Mouse (Mus musculus) layer of hippocampus, adult 2 months (tissue): Measurements from ENCODE around the gene Astn1. TPM values are rescaled to one million over a fixed set of nuclear protein-coding genes. Genes with fewer than 3 reads are reported as not detected.
A peak's percentile ranks its signal among the peaks of the same experiment; 100 is the strongest.

Experiments
- DNase-seq, 2 experiments: peaks; one replicate each; pipeline ENCODE4 v3.0.0; 2022; ENCODE audit warnings: low spot score in 2 of 2
- H3K27ac ChIP-seq: fragments of 200-600 bp; 2 replicates; pipeline ENCODE4 v1.8.1; 2022
- H3K4me3 ChIP-seq: fragments of 200-600 bp; 2 replicates; pipeline ENCODE4 v1.8.1; 2022; ENCODE audit warnings: mild to moderate bottlenecking
- CTCF ChIP-seq: fragments of 200-600 bp; conservative IDR thresholded peaks from 2 replicates; pipeline ENCODE4 v1.8.1; 2022; ENCODE audit warnings: antibody characterized with exemption, mild to moderate bottlenecking, moderate library complexity
- microRNA-seq, 2 experiments: library from miRNA; unstranded; fragments of <30 nt; microRNA quantifications; one replicate each; pipeline ENCODE4 v1.2.0; 2021
- total RNA-seq, 2 experiments: library from RNA; stranded (reverse); gene quantifications; 2 replicates each; pipeline ENCODE4 v1.2.3; 2021

Gene Astn1
- total RNA-seq, 2 experiments from 2014 or later = 183 to 185 TPM

DNA sequence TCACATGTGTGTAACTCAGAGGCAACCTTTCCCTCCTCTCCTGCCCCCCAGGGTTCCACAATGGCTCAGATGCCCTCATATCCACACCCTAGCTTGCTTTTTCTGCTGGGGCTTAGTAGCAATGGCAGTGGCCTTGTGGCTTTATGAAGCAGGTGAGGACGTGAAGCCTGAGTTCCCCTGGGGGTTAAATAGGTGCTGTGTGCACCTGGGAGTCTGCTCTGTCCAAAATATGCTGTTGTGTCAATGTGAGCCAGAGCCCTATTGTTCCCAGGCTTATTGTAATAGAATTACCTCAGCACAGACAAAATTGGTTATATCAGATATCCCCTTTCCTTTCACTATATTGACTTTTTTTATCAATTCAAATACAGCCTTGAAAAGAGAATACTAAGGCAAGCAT is 325.7 kb downstream of the Astn1 start:
- Histone ChIP-seq H3K27ac (no peak overlapping the region), H3K4me3 (no peak overlapping the region)
- no peak for TF ChIP-seq CTCF
- no peak for DNase-seq

DNA sequence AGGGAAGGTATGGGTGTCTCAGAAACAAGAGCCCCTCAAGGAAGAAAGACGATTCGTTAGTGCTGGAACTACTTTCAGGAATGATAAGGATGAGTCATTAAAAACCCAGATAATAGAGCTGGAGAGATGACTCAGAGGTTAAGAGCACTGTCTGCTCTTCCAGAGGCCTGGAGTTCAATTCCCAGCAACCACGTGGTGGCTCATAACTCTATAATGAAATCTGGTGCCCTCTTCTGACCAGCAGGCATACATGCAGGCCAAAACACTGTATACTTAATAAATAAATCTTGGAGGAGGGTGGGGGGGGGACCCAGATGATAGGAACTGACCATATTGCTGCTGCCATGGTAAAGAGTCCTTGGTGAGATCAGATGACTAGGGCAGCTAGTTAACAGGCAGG is 335.4 kb downstream of the Astn1 start:
- DNase-seq = no peak
- TF ChIP-seq CTCF = no peak
- Histone ChIP-seq H3K4me3 (no peak overlapping the region), H3K27ac (no peak overlapping the region)

DNA sequence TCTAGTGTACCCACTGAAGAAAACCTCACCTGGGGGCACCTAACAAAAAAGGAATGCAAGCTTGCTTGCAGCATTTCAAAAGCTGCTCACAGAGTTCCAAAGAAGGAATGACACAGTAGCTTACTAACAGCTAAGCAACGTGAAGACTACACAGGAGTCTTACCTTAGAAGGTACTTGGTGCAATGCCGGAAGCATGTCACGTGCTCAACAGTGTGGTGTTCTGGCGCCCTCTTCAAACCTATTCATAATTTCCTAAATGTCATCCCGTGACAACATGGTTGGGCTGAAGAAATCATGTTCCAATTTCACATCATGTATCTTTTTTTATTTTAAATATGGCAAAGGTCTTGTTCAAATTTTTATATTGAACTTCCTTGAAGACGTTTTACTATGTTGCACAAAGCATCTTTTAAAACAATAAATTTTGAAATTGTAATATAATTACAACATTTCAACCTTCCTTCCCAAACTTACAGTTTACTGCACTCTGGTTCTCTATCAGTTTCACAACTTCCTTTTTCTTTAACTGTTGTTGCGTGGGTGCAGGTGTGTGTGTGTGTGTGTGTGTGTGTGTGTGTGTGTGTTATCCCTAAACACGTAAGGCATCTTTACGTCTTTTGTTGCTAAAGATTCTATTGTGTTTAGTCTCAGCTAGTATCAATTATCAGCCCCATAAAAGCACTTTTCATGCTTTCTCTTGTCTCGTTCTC is 335.9 kb downstream of the Astn1 start:
- no peak overlapping the region for H3K27ac ChIP-seq
- H3K4me3 ChIP-seq = no peak overlapping the region
- no peak for TF ChIP-seq CTCF
- no peak for DNase-seq

DNA sequence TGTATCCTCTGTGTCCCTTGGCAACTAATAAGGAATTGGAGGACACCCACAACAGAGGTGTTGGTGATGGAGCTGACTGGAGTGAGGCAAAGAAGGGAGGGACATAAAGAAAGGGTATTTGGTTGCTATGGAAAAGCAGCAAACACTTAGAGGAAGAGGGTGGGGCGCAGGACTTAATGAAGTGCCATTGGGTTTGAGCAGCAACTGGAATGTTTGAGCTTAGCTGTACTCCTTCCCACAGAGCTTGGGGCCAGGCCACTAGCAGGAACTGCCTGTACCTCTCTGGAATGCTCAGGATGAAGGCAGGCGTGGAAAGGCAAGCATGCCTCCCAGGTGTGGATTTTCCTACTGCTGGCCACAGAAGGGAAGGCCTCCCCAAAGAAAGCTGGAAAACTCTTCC is 337.2 kb downstream of the Astn1 start:
- Histone ChIP-seq H3K27ac (no peak overlapping the region), H3K4me3 (no peak overlapping the region)
- DNase-seq = no peak
- no peak for TF ChIP-seq CTCF

DNA sequence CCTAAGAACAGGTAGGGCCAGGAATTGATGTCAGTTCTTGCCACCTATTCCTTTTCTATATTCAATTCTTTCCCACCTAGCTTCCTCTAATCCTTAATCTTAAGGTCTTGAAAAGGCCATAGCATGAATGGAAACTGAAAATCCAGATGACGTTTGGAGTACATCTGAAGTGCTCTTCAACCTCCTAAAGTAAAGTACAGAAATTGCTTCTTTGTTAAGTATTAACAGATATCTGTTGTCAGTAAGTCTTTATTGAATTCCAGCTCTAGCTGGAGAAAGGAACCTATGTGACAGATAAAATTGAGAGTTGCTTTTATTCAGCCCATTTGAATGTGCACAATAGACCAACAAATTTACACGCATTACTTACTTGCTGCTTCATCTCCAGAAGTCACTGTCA is 338.1 kb downstream of the Astn1 start:
- no peak overlapping the region for H3K4me3 ChIP-seq
- DNase-seq = no peak
- TF ChIP-seq CTCF = no peak
- H3K27ac ChIP-seq = no peak overlapping the region

DNA sequence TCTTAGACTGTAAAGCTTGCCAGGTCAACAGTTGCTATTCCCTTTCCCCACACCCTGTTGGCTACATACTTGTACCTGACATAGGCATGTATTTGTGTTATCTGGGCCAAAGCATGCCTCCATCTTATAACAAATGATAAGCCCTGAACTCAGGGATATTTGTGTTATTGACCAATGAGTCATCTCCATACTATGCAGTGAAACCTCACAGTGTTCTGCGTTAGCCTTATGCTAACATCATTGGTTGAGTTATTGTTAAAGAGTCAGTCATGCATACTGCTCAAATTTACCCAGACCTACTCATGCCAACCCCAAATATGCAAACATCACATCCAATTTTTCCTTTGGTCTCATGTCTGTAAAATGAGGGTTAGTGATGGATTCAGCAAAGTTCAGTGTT is 339.3 kb downstream of the Astn1 start:
- DNase-seq = no peak
- no peak for TF ChIP-seq CTCF
- H3K4me3 ChIP-seq = no peak overlapping the region
- H3K27ac ChIP-seq = no peak overlapping the region

DNA sequence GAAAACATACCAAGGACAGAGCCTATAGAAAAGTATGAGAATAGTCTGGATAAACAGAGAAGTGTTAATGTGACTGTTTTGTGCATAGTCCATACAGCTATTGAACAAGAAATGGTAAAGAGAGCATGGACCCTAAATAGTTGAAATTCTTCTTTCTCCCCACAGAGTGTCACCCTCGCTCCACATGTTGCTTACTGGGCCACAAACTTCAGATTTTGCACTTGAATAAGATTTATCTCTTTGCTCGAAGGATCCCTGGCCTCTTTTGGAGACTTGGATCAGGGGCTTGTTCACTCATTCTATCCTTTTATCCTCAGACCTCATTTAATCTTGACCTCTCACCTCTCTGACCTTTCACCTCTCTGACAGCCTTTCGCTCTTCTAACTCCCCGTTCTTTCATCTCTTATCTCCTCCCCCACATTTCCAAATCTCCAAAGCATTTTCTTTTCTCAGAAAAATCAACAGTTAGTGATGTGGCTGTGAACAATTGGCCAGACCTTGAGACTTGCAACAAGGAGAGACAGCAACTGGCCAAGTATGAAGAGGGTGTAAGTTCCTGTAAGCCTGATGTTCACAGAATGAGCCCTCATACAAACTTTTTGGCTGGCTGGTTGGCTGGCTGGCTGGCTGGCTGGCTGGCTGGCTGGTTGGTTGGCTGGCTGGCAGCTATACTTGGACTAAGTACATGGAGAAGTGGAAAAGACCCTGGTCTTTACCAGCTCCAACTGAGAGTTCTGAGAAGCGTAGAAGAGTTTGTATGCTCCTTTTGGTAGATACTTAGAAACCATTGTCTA is 351.4 kb downstream of the Astn1 start:
- TF ChIP-seq CTCF = peak; percentile 87
- peak; percentile 43 to 66 for DNase-seq
- Histone ChIP-seq H3K27ac (no peak overlapping the region), H3K4me3 (no peak overlapping the region)

DNA sequence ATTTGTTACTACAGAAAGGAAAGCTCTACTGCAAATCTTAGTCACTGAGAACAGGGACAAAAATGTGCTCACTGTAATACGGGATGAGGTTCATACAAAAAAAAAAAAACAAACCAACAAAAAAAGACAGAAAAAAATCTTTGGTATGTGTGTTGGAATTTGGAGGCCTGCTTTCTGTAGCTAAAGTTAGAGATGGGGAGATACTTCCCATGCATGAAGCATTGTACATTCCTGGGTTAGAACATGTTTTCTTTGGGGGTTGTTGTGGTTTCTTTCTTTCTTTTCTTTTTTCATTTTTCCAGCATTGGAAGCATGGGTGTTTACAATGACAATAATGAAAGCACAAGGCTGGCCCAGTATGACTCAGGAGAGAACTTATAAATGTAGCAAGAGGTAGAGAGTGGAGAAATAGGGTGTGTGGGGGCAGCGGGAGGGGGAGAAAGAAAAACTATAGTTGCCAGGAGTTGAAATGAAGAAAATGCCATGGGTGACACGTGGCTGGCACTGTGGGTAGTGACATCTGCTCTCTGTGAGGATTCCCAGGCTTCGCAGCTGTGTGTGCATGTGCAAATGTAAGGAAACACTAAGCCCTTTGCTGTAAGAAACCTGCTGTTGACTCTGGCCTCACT is 370.9 kb downstream of the Astn1 start:
- TF ChIP-seq CTCF = no peak
- DNase-seq = peak; percentile 13 to 26
- H3K4me3 ChIP-seq = no peak overlapping the region
- no peak overlapping the region for H3K27ac ChIP-seq

DNA sequence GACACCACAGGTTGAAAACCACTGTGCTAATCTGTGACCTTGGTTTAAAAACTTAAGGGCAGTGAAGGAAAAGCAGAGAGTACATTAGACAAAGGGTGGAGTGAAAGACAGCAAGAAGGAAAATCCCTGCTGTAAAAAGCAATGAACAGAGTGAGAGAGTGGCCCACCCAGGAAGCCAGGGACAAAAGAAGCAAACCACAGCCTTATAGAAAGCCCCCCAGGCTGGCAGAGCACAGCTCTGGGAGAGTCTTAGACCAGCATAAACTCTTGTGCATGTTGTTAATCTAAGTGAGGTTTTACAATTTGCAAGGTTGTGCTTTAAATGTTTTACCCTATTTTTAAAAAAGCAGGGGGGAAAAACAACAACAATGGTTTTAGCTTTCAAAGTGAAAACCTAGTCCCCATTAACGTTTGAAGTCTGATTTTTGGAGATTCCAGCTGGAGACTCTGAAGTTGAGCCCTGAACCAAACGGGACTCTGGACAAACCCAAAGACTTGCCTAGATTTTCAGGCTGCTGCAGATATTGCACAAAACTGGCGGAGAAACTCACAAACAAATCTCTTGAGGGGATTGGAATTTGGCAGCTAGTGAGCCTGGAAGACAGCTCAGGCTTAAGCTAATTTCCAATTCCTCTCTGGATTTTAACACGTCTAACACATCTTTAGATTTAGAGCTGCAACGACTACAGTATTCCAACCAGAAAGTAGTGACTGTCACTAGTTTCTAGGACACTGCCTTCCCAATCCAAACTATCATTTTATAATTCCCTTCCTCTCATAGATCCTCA is 377.3 kb downstream of the Astn1 start:
- no peak overlapping the region for H3K27ac ChIP-seq
- no peak for DNase-seq
- TF ChIP-seq CTCF = no peak

DNA sequence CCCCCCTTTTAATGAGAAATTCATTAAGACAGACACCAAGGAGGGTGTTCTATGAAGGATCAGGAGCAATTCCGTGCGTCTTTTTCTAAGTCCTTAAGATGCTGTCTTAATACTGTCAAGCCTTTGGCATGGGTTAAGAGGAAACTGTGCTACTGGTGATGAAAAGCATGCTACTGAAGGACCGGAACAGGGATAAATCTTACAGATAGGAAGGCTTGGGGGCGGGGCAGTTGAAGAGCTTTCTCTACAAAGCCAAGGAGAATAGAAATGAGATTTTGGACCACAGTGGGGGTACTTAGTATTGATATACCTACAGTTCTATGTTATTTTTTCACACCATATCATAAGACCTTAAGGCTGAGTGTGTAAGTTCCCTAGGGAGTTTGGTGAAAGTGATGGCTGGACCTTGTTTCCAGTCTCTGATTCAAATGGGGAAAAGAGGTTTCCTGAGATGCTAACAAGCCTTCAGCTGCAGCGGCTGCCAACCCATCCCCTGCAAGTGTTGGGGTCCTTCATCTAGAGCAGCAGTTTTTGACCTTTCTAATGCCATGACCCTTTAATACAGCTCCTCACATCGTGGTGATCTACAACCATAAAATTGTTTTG is 378.2 kb downstream of the Astn1 start:
- no peak for DNase-seq
- no peak overlapping the region for H3K4me3 ChIP-seq
- TF ChIP-seq CTCF = no peak
- no peak overlapping the region for H3K27ac ChIP-seq

More for the DNA sequence above, 377.3 kb downstream of the Astn1 start:
- no peak overlapping the region for H3K4me3 ChIP-seq

DNA sequence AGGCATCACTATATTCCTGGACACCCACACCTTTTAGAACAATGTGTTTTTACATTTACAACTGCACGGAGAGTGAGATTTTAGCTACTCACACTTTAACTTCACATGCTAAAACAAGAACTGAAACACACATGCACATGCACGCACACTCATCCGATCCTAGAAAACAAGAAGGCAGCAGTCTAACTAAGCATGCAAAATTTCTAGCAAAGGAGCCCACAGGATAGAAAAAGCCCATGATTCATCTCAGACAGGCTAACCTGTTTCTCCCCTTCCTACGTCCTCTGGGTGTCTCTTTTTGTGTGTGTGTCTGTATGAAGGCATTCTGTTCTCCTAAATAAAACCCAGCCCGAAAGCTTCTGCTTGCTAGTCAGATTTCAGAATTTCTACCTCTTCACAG is 378.9 kb downstream of the Astn1 start:
- Histone ChIP-seq H3K27ac (no peak overlapping the region), H3K4me3 (no peak overlapping the region)
- no peak for DNase-seq
- no peak for TF ChIP-seq CTCF

Small RNAs within 50 kb of the gene (microRNA-seq; reads per million reads assigned to microRNA genes)
- 211 to 235 reads per million in 2 experiments for gene Mir488

Other genes with a start within 250 kb of the Astn1 start
- 10 to 100 TPM; 78.0 to 82.9 TPM for gene Brinp2, start 5.9 kb upstream of the Astn1 start, total RNA-seq